Mouse (Mus musculus): ENCODE data around the gene Dip2b. TPM values are rescaled to one million over a fixed set of nuclear protein-coding genes. Genes with fewer than 3 reads are reported as not detected.

The Dip2b gene
- polyA plus RNA-seq, 1 experiment from 2014 or later, result 22.3 TPM

DNA sequence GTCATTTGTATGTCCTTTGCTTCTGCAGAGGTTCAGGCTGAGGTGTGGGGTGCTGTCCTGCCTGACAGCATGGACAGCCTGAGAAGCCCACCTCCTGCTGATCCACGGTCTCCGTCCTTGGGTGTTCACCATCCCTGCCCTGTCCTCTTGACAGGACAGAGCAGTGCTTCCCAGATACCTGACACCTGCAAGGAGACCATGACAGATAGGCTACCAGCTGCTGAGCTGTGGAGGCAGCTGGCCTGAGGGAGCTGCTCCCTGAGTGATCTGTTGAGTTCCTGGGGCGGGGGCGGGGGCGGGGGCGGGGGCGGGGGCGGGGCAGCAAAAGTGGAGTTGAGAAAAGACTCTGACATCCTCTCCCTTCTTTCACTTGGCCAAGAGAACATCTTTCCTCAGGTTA lies 36.3 kb downstream of the Dip2b start:
- H3K4me2 ChIP-seq, result no peak overlapping the region
- no peak overlapping the region for H3K4me3 ChIP-seq (ENCODE audit: low read depth, low read length)
- no peaks in the 10 kb centered on the region for H3K36me3 ChIP-seq (ENCODE audit: control insufficient read depth, insufficient read depth, low read length)
- H3K9ac ChIP-seq (ENCODE audit: low read length), result no peak overlapping the region
- no peak overlapping the region for H3K27ac ChIP-seq (ENCODE audit: low read depth, low read length)
- DNase-seq (ENCODE audit: low spot score, missing footprints) (no peak), ATAC-seq (ENCODE audit: low FRiP score) (no peak)
- no peaks in the 10 kb centered on the region for H3K9me3 ChIP-seq (ENCODE audit: control insufficient read depth, low read length)
- 32% methylated on average over 8 of the region's 8 CpGs for WGBS
- H3K4me1 ChIP-seq (ENCODE audit: control insufficient read depth, insufficient read depth, low read length), result no peaks in the 10 kb centered on the region
- H3K27me3 ChIP-seq (ENCODE audit: control insufficient read depth, insufficient read depth, low read length), result no peaks in the 10 kb centered on the region

DNA sequence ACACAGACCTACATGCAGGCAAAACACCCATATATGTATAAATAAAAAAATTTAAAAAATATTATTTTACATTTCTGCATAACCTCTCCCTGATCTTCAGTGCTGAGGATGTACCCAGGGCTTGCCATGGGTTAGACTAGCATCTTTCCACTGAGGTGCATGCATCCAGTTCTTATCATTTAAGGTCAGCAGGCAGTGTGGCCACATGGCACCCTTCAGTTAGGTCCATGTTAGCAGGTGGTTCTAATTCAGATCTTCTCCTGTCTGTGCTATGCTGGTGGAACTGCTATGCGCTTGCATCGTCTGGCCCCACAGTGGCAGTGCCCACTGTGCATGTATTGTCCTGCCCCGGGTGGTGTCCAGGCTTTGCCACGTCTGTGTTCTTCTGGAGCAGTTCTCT lies 37.9 kb downstream of the Dip2b start:
- H3K4me3 ChIP-seq (ENCODE audit: low read depth, low read length), result no peak overlapping the region
- H3K9me3 ChIP-seq (ENCODE audit: control insufficient read depth, low read length), result no peaks in the 10 kb centered on the region
- no peak overlapping the region for H3K27ac ChIP-seq (ENCODE audit: low read depth, low read length)
- H3K4me2 ChIP-seq, result no peak overlapping the region
- DNase-seq (ENCODE audit: low spot score, missing footprints) (no peak), ATAC-seq (ENCODE audit: low FRiP score) (no peak)
- H3K9ac ChIP-seq (ENCODE audit: low read length), result no peak overlapping the region
- WGBS, result 87% methylated on average over 4 of the region's 4 CpGs
- no peaks in the 10 kb centered on the region for H3K27me3 ChIP-seq (ENCODE audit: control insufficient read depth, insufficient read depth, low read length)
- H3K36me3 ChIP-seq (ENCODE audit: control insufficient read depth, insufficient read depth, low read length), result no peaks in the 10 kb centered on the region
- peaks cover 8% of the 10 kb centered on the region; the same call in 1 of the 2 replicates for H3K4me1 ChIP-seq (ENCODE audit: control insufficient read depth, insufficient read depth, low read length)

DNA sequence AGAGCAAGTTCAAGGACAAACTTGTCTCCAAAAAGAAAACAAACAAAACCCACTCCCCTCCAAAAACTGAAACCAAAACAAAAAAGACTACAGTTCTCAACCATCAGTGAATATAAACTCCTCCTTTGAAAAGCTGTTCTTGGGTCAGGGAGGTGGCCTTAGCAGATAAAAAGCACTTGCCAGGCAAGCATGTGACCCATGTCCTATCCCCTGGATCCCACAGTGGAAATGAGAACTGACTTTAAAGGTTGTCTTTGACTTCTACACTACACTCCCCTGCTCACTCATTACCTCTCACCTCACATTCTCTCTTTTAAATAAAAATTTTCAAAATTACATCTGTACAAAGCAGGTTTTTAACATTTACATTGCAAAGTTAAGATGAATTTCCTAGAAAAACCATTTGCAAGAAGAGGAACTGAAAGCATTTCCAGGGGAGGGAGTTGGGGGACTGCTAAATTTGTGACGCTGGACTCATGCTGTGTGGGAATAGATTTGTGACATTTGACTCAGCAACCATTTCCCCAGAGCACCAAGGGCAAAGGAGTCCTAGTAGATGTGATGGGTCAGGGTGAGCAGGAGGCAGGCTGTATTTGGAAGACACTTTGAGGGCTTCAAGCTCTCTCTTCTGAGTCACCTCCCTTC lies 42.5 kb downstream of the Dip2b start:
- ATAC-seq (ENCODE audit: low FRiP score), result no peak
- WGBS, result 59% methylated on average over 1 of the region's 1 CpGs
- H3K4me2 ChIP-seq, result no peak overlapping the region

DNA sequence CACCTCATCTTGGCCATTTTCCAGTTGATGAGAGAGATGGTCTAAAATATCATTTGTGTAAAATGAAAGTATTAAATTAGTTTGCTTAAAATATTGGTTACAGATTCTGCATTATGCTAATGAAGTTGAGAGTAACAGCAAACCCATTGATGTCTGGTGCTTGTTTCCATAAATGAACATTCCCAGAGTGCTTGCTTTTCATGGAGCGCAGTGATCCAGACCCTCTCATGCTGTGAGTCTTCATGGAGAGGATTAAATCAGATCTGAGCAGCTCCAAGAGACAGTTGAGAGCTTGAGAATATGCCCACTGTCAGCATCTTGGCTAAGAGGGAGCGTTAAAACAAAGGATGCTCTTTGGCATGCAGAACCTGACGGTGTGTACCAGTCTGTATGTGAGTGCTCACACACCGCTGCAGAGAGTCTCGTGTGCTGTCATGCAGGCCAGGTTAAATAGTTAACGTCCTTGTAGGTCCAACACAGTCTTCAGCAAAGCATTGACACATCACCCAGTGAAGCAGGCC lies 43.1 kb downstream of the Dip2b start:
- H3K36me3 ChIP-seq (ENCODE audit: control insufficient read depth, insufficient read depth, low read length), result no peaks in the 10 kb centered on the region

More for the DNA sequence above, 42.5 kb downstream of the Dip2b start:
- no peak overlapping the region for H3K4me3 ChIP-seq (ENCODE audit: low read depth, low read length)
- DNase-seq (ENCODE audit: low spot score, missing footprints), result no peak
- no peak overlapping the region for H3K27ac ChIP-seq (ENCODE audit: low read depth, low read length)
- H3K27me3 ChIP-seq (ENCODE audit: control insufficient read depth, insufficient read depth, low read length), result no peaks in the 10 kb centered on the region
- H3K9ac ChIP-seq (ENCODE audit: low read length), result no peak overlapping the region
- H3K4me1 ChIP-seq (ENCODE audit: control insufficient read depth, insufficient read depth, low read length), result peaks cover 8% of the 10 kb centered on the region; the same call in 1 of the 2 replicates
- H3K9me3 ChIP-seq (ENCODE audit: control insufficient read depth, low read length), result no peaks in the 10 kb centered on the region
- H3K36me3 ChIP-seq (ENCODE audit: control insufficient read depth, insufficient read depth, low read length), result no peaks in the 10 kb centered on the region

DNA sequence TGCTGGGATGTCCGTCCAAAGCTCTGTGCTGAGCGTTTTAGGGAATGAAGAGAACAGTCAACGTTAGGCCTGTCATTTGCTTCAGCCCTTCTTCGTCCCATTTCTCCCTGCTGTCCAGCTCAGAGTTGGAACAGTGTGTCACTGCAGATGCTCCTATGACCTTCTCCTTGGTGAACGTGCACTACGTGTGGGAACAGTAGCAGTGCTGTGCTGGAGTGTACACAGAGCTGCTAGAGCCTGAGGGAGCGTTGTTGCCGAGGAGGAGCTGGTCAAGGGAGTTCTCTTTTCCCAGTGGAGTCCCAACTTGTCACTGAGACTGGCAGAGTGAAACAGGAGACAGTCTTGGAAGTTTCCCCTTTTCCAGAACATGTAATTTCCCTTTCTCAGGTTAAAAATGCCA lies 43.6 kb downstream of the Dip2b start:
- 80% methylated on average over 8 of the region's 8 CpGs for WGBS
- Histone ChIP-seq H3K4me3 (ENCODE audit: low read depth, low read length) (no peak overlapping the region), H3K4me1 (ENCODE audit: control insufficient read depth, insufficient read depth, low read length) (peaks cover 8% of the 10 kb centered on the region; the same call in 1 of the 2 replicates), H3K27me3 (ENCODE audit: control insufficient read depth, insufficient read depth, low read length) (no peaks in the 10 kb centered on the region), H3K27ac (ENCODE audit: low read depth, low read length) (no peak overlapping the region), H3K9me3 (ENCODE audit: control insufficient read depth, low read length) (no peaks in the 10 kb centered on the region), H3K4me2 (no peak overlapping the region), H3K36me3 (ENCODE audit: control insufficient read depth, insufficient read depth, low read length) (no peaks in the 10 kb centered on the region), H3K9ac (ENCODE audit: low read length) (no peak overlapping the region)
- DNase-seq (ENCODE audit: low spot score, missing footprints), result no peak
- no peak for ATAC-seq (ENCODE audit: low FRiP score)

More for the DNA sequence above, 43.1 kb downstream of the Dip2b start:
- ATAC-seq (ENCODE audit: low FRiP score), result no peak
- no peak overlapping the region for H3K9ac ChIP-seq (ENCODE audit: low read length)
- WGBS, result 74% methylated on average over 6 of the region's 6 CpGs
- no peak overlapping the region for H3K4me3 ChIP-seq (ENCODE audit: low read depth, low read length)
- H3K4me1 ChIP-seq (ENCODE audit: control insufficient read depth, insufficient read depth, low read length), result peaks cover 8% of the 10 kb centered on the region; the same call in 1 of the 2 replicates
- H3K9me3 ChIP-seq (ENCODE audit: control insufficient read depth, low read length), result no peaks in the 10 kb centered on the region
- H3K27me3 ChIP-seq (ENCODE audit: control insufficient read depth, insufficient read depth, low read length), result no peaks in the 10 kb centered on the region
- H3K27ac ChIP-seq (ENCODE audit: low read depth, low read length), result no peak overlapping the region
- no peak for DNase-seq (ENCODE audit: low spot score, missing footprints)
- no peak overlapping the region for H3K4me2 ChIP-seq

DNA sequence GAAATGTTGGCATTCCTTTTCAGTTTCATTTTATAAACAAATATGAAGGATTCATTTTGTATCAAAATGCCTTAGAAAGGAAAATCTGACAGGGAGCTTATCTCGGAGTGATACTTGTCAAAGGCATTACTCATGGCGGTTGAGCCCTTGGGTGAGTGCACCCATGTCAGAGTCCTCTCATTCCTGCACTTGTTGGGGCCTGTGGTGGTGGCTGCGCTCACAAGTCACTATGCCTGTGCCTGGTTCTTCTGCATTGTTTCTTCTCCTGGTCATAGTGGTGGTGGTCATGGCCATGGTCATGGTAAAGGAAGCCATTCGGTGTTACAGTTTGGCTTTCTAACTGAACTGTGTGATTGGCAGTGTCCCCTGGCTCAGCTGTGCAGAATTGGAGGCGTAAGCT lies 44.3 kb downstream of the Dip2b start:
- Histone ChIP-seq H3K27me3 (ENCODE audit: control insufficient read depth, insufficient read depth, low read length) (no peaks in the 10 kb centered on the region), H3K4me1 (ENCODE audit: control insufficient read depth, insufficient read depth, low read length) (peaks cover 8% of the 10 kb centered on the region; the same call in 1 of the 2 replicates), H3K36me3 (ENCODE audit: control insufficient read depth, insufficient read depth, low read length) (no peaks in the 10 kb centered on the region), H3K4me3 (ENCODE audit: low read depth, low read length) (no peak overlapping the region), H3K9me3 (ENCODE audit: control insufficient read depth, low read length) (no peaks in the 10 kb centered on the region), H3K4me2 (no peak overlapping the region), H3K9ac (ENCODE audit: low read length) (no peak overlapping the region), H3K27ac (ENCODE audit: low read depth, low read length) (no peak overlapping the region)
- no peak for DNase-seq (ENCODE audit: low spot score, missing footprints)
- WGBS, result 95% methylated on average over 5 of the region's 5 CpGs
- no peak for ATAC-seq (ENCODE audit: low FRiP score)

DNA sequence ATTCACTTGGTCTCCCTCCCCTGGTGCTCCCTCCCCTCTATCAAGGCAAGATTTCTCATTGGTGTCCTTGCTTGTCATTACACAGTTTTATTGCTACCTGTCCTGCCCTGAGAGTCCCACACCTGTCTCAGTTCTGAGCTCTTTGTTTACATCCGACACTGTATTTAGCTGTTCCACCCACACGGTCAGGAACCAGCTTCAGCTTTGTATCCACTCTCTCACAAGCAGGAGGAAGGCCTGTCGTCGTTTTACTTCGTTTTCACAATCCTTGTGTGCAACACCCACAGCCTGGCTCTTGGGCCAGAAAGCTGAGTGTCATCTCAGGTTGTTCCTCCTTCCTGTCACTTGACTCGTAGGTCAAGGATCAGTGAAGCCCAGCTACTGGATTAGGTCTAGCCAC lies 45.4 kb downstream of the Dip2b start:
- ATAC-seq (ENCODE audit: low FRiP score), result no peak
- DNase-seq (ENCODE audit: low spot score, missing footprints), result no peak
- no peak overlapping the region for H3K4me3 ChIP-seq (ENCODE audit: low read depth, low read length)
- H3K27me3 ChIP-seq (ENCODE audit: control insufficient read depth, insufficient read depth, low read length), result no peaks in the 10 kb centered on the region
- H3K9ac ChIP-seq (ENCODE audit: low read length), result no peak overlapping the region
- H3K9me3 ChIP-seq (ENCODE audit: control insufficient read depth, low read length), result no peaks in the 10 kb centered on the region
- H3K27ac ChIP-seq (ENCODE audit: low read depth, low read length), result no peak overlapping the region
- no peaks in the 10 kb centered on the region for H3K36me3 ChIP-seq (ENCODE audit: control insufficient read depth, insufficient read depth, low read length)
- H3K4me1 ChIP-seq (ENCODE audit: control insufficient read depth, insufficient read depth, low read length), result peaks cover 8% of the 10 kb centered on the region; the same call in 1 of the 2 replicates
- H3K4me2 ChIP-seq, result no peak overlapping the region
- 77% methylated on average over 6 of the region's 6 CpGs for WGBS

DNA sequence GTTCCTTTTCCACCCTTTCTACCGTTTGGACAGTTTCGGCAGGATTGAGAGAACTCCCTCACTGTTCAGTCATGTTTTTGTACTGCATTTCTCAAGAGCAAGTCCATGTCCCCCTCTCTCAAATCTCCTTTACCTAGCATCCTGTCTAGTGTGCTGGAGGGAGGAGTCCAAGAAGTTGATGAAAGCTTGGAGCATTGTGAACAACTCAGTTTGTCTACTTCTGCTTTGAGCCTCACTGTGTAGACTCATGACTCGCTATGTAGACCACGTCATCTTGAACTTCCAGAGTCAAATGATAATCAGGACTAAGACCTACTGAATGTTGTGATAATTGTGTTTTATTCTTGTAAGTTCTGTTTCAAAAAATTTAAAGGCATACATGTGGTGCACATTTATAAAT lies 46.4 kb downstream of the Dip2b start:
- no peaks in the 10 kb centered on the region for H3K9me3 ChIP-seq (ENCODE audit: control insufficient read depth, low read length)
- no peak overlapping the region for H3K4me3 ChIP-seq (ENCODE audit: low read depth, low read length)
- H3K4me1 ChIP-seq (ENCODE audit: control insufficient read depth, insufficient read depth, low read length), result peaks cover 8% of the 10 kb centered on the region
- H3K27me3 ChIP-seq (ENCODE audit: control insufficient read depth, insufficient read depth, low read length), result no peaks in the 10 kb centered on the region
- H3K9ac ChIP-seq (ENCODE audit: low read length), result no peak overlapping the region
- DNase-seq (ENCODE audit: low spot score, missing footprints) (no peak), ATAC-seq (ENCODE audit: low FRiP score) (no peak)
- 82% methylated on average over 4 of the region's 4 CpGs for WGBS
- H3K4me2 ChIP-seq, result no peak overlapping the region
- no peak overlapping the region for H3K27ac ChIP-seq (ENCODE audit: low read depth, low read length)
- H3K36me3 ChIP-seq (ENCODE audit: control insufficient read depth, insufficient read depth, low read length), result no peaks in the 10 kb centered on the region

DNA sequence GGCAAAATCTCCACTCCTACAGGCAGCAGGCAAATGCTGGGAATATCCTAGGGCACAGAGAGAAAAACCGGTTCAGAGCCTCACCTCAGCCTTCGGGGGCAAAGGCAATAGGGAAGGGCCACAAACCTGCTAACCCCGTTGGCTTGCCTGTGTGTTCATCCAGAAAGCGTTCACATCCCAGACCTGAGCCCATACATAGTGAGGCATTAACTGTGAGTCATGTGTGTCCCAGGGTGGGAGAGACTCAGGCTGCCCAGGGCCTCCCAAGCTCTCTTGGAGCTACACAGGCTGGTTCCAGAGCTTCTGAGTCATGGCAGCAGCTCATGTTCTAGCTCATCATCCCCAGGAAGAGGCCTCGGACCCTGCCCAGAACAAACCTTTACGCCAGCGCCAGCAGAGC lies 49.6 kb downstream of the Dip2b start:
- Histone ChIP-seq H3K36me3 (ENCODE audit: control insufficient read depth, insufficient read depth, low read length) (no peaks in the 10 kb centered on the region), H3K4me2 (no peak overlapping the region), H3K27me3 (ENCODE audit: control insufficient read depth, insufficient read depth, low read length) (no peaks in the 10 kb centered on the region), H3K27ac (ENCODE audit: low read depth, low read length) (no peak overlapping the region), H3K4me3 (ENCODE audit: low read depth, low read length) (no peak overlapping the region), H3K9me3 (ENCODE audit: control insufficient read depth, low read length) (no peaks in the 10 kb centered on the region), H3K9ac (ENCODE audit: low read length) (no peak overlapping the region), H3K4me1 (ENCODE audit: control insufficient read depth, insufficient read depth, low read length) (peaks cover 10% of the 10 kb centered on the region)
- DNase-seq (ENCODE audit: low spot score, missing footprints) (no peak), ATAC-seq (ENCODE audit: low FRiP score) (no peak)
- 88% methylated on average over 7 of the region's 7 CpGs for WGBS

All from midbrain, embryonic 11.5 days (tissue).